Mouse (Mus musculus) WW6 (cell line): Measurements from ENCODE around the gene Herc1.
"Not testable (repeated sequence)": the region's sequence is repeated elsewhere in the genome, so short reads cannot be mapped to it uniquely, and the experiment has no call there.

ENCODE experiments used
- DNase-seq: peaks from one replicate; pipeline ENCODE4 v3.0.0-alpha.2; 2013; ENCODE audit warnings: low read depth, low spot score

Gene Herc1

DNA sequence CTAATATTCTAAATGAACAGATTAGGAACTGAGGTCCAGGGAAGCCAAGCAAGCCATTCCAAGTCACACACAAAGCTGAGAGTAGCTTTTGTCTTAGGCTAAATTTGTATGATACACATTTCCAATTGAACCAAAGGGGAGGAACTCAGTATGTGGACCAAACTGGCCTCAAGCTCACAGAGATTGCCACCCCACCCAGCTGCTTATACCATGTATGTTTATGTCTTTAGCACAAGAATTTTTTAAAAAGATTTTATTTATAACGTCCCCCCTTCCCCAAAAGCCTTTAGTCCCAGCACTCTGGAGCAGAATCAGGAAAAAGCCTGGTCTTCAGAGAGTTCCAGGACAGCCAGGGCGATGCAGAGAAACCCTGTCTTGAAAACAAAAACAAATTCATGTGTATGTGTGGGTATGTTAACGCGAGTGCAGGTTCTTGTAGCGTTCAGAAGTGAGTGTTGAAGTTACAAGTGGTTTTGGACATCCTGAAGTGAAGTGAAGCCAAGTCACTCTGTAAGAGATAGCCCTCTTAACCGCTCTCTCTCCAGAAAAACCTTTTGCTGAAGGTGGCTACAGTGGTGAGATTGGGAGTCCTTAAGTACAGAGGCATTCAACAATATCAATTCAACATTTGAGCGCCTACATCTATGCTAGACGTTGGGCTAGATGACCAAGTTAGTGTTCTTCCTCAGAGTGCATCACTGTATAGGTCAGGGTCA is 948 bp upstream of the Herc1 start:
- DNase-seq: no peak

DNA sequence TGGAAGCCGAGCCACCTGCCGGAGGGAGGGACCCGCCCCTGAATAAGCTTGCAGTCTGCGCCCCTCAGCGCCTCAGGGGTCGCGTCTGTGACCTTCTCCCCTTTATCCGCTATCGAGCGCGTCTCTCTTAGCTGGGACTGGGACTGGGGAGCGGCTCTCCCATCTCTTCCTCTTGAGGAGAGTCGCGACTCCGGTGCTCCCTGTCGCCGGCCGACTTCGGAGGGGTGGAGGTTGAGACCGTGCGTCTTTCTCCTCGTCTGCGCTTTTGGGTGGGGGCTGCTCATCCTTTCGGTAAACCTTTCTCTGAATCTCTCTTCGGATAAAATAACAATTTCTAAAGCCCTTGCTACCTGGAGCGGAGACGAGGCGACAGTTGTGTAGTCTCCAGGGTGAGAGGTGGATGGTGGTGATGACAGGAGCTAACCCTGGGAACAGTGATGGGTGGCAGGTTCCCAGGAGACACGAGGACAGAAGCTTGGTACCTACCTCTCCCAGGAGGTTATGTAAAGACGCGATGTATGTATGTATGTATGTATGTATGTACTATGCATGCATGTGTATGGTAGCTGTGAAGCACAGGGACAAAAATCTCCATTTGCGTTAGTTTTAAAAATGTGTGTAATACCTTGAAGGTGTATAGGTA is 659 bp downstream of the Herc1 start:
- DNase-seq: no peak

DNA sequence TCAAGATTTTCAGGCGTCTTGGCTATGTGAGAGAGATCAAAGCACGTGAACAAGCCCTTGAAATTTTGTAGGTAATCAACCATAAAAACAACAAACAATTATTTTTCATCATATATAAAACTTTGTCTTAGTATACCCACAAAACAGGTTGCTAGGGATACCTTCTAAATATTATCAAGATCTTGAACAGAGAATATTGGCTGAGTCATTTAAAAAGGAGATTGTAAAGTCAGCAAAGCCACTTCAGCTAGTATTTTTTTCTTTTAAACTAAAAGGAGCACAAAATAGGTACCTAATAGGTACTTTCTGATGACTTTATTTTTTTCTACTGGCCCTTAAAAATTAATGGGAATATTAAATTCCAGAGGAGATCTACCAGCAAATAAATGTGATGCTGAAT is 2.5 kb downstream of the Herc1 start:
- no peak for DNase-seq

DNA sequence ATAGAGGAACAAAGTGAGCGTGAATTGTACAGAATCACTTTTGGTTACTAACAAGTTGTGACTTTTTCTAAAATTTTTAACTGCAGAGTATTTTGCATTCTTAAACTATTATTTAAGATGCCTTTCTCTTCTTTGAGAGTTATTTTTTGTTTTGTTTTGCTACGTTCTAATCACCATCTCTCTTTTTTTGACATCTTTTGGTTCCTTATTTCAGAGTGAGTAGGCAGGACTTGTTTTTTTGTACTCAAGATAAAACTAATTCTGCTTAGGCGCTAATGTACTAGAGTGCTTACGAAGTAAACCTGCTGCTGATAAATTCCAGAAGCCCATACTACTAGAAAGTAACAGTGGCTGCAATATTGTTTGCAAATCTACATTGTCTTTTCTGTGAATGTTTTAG is 8.9 kb downstream of the Herc1 start:
- DNase-seq: no peak

DNA sequence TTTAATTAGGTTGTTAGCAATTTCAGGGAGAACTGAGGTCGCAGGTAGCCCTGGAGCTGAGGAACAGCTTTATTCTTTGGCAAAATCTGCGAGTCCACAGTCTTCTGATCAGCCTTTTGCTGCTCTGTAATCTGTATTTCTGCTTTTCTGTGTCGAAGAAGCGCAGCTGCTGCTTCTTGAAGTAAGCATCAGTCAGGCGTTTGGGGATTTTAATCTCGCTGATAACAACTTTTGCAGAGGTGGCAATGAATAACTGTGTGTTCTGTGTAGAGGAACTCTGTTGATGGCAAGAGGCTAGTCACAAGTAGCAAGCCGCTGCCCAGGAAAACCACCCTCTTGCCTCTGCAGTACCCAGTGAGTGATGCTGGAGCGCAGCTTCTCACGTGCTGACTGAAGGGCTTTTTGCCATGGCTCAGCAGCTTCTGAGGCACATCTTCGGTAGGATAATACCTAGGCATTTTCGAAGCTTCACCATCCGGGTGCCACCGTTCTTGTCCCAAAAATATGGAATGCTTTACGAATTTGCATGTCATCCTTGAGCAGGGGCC is 10.0 kb downstream of the Herc1 start:
- DNase-seq: no peak

DNA sequence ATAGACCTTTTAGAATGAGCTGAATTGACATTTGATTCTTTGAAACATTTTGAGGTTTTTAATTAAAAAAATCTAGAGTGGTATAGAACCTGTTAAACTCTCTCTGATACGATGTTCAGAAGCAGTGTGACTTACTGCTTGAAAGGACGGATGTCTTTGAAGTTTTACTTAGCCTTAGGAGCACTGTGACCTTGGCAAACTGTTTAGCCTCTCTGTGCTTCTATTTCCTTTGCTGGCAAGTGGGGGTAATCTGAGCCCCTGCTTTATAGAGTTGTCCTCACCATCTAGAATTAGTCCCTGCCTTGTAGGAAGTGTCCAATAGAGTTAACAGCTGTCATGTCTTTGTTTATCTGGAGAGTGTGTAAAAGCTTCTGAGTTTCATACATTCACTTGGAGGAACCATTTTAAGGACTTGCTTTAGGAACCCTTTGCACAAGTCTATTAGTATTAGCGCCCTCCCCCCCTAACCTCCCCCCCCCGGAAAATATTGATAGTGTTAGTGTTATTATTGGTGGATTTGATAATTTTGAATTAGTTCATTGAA is 18.7 kb downstream of the Herc1 start:
- no peak for DNase-seq

DNA sequence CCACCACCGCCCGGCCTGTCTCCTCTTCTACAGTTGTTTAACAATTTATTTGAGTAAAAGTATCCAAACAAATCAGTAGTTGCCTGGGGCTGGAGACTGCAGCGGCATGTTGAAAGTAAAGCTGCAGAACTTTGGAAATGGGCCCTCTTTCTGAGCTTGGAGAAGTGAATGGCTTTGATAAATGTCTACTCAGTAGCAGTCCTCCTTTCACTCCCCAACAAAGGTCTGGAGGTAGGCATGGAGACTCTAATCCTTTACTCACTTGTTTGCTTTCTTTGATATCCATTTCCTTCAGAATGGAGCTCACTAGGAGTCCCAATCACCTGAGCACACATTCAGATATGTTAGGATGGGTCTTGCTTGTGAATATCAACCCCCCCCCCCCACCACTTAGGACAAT is 20.1 kb downstream of the Herc1 start:
- no peak for DNase-seq

DNA sequence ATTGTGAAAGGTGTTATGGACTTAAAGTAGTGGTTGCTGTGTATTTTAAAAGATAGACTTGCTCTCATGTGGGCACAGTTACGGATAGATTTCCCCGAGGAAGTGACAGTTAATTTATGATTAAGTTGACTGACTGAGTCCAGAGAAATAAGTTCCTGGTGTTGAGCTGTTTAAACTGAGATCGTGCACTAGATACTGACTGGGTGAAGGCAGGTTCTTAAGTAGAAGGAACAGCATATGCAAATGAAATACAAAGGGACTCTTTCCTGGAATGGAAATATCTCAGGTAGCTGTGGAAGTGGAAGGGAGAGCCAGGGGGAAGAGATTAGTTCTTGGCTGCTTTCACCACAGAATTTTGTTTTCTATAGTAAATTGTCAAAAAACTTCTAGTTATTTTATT is 20.6 kb downstream of the Herc1 start:
- no peak for DNase-seq

DNA sequence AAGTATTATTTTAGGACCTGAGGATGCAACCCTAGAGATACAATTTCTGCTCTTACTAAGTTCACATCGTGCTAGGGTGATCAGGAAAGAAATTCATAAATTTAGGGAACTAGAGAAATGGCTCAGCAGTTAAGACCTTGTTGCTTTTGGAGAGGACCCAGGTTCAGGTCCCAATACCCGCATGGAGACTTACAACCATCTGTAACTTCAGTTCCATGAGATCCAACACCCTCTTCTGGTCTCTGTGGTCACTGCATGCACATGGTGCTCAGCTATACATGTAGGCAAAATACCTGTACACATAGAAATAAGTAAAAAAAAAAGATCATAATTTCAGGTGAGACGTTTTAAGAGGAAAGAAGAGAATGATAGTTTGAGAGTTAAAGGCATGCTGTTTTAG is 23.2 kb downstream of the Herc1 start:
- no peak for DNase-seq

DNA sequence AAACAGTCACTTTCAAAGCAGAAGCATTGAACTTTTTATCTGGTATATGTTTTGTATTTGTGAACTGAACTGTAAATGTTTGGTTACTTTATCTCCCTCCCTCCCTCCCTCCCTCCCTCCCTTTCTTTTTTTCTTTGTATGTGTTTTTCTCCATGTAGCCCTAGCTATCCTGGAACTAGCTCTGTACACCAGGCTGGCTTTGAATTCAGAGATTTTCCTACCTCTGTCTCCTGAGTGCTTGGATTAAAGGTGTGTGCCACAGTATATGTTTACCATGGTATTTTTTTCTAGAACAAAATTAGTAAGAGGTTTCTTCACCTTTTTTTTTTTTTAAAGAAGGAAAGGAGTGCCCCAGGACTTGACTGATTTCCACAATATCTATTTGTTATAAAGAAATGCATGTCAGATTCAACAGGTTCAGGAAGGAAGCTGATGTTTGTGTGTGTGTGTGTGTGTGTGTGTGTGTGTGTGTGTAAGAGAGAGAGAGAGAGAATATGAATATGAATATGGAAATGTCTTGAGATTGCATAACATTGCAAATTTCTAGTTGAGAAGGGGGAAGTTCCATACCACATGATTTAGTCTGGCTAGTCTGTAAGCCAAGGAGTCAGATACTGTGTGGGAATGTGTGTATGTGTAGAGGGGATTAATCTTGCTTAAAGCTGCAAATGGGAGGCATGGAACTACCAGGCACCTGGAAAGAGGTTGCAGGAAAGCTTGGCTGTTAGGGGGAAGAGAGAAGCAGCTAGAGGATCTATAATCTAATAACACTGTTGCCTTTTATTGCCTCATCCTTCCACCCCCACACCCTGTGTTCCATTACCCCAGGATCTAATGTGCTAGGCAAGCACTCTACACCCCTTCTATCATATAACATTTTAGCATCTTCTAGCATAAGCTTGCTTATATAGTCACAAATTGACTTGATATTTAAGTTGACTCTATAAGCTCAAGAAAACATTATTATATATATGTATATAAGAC is 24.5 kb downstream of the Herc1 start:
- DNase-seq: no peak

DNA sequence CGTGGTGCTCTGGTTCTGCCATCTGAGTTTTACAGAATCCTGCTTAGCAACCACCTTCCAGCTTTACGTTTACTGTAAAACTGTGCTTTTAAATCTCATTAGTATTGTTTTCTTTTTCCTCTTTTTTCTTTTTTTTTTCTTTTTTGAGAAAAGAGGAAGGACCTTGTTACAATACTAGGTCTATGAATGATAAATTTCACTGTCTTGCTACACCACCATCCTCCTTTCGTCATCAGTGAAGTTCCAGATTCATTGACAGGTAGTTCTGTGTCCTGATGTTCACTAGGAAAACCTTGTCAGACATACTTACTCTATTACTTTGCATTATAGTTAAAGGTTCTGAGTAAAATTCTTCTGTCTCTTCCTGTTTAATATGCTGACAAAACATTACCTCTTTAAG is 33.2 kb downstream of the Herc1 start:
- DNase-seq: no peak

DNA sequence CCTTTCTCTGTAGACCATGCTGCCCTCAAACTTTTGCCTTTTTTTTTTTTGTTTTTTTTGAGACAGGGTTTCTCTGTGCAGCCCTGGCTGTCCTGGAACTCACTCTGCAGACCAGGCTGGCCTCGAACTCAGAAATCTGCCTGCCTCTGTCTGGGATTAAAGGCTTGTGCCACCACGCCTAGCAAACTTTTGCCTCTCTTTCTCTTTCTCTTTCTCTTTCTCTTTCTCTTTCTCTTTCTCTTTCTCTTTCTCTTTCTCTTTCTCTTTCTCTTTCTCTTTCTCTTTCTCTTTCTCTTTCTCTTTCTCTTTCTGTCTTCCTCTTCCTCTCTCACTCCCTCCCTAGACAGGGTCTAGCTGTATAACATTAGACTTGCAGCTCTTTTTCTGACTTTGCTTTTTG is 40.1 kb downstream of the Herc1 start:
- not testable (repeated sequence) for DNase-seq

DNA sequence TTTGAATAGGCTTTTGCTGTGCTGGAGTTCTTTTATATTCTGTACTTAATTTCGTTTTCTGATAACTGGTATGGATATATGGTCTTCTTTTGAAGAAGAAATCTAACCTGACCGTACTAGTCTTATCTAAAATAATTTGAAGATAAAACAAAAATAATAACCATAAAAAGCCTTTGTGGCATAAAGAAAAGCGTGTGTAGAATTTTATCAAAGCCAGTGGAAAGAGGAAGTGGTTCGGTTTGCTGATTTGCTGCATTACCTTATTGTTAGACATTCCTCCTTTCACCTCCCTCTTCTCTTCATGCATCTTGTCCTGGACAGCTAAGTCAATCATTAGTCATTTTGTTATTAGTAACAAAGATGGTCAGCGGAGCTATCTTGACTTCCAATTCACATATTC is 43.1 kb downstream of the Herc1 start:
- no peak for DNase-seq

DNA sequence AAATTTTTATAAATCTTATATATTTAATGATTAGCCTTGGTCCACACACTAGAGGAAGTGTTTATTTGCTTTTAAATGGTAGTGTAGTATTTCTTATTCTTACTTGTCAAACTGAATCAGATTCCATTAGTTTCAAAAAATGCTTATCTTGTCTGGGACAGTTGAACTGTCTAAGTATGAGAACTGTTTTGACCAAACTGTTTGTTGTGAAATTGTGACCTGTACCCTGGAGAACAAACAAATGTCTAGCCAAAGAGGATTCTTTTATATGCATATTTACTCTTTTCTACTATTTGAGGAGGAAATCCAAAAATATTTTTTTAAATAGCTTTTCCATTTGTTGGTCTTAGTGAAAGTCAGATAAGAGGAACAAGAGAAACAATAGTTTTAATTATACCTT is 73.2 kb downstream of the Herc1 start:
- no peak for DNase-seq

DNA sequence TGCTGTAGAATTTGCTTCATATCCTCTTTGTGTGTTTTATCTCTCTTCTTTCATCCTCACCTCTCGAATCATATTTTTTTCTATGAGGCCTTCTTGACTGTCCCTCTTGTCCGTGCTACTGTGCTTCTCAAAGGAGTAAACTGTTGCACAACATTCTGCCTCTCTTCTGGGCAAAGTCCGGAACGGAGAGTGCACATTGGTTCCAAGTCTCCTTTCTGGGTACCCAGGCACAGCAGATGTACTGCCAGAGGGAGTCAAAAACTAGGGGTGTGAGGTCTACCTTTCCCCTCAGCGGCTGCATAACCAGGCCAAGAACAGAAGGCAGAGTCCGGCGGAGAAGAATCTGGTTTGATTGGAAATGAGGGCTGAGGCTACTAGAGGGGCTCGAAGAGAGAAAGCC is 89.8 kb downstream of the Herc1 start:
- no peak for DNase-seq

DNA sequence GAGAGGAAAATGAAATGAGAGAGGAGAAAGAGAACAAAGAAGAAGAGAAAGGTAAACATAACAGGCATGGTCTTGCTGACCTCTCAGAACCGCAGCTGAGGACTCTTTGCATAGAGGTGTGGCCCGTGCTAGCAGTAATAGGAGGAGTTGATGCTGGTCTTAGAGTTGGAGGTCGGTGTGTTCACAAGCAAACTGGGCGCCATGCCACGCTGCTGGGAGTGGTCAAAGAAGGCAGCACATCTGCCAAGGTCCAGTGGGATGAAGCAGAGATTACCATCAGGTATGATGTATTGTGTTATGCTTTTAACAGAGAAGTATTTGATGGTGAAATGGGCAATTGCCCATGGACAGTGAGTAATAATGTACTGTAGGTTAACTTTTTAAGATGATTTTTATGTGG is 98.0 kb downstream of the Herc1 start:
- DNase-seq: no peak

DNA sequence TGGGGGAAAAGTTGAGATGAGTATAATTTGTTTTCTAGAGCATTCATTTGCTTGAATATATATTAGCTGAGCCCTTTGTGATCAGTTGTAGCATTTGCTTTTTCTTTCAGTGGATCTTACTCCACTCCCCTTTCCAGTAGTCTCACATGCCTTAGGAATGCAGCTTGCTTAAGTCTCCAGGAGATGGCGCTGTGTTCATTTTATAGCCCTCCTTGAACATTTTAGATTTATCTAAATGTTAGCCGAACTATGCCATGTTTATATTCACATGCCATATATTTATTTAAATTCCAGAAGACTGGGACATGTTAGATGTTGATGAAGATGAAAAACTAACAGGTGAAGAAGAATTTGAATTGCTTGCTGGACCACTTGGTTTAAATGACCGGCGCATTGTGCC is 114.8 kb downstream of the Herc1 start:
- no peak for DNase-seq

DNA sequence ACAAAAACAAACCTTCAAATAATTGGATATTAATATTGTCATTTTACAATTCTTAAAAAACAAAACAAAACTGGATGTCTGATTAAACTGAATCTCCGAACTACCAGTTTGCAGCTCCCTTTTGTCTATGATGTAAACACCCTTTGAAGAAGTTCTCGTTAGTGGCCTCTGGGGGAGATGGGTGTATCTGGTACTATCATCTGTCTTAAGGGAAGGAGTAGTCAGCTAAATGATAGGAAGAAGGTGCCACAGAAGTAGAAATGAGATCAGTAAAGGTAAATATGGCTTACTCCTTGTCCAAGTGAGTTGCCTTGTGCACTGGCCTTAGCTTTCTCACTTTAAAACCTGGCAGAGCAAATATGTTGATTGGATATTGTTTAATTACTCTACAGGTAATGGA is 127.5 kb downstream of the Herc1 start:
- no peak for DNase-seq

DNA sequence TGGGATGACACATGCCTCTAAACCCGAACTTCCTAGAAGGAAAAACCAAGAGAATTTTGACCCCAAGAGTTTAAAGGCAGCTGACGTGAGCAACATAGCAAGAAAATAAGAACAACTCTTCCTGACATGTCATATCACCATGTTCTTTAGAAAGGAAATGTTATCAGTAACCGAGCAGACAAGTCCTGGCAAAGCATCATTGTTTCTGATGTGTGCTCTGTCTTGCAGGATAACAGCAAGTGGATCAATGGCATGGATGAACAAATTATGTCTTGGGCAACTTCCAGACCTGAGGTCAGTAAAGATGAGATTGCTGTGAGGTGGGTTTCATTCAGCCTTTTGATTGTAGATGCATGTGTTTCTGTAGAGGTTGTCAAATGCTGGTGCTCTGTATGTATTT is 133.2 kb downstream of the Herc1 start:
- no peak for DNase-seq

DNA sequence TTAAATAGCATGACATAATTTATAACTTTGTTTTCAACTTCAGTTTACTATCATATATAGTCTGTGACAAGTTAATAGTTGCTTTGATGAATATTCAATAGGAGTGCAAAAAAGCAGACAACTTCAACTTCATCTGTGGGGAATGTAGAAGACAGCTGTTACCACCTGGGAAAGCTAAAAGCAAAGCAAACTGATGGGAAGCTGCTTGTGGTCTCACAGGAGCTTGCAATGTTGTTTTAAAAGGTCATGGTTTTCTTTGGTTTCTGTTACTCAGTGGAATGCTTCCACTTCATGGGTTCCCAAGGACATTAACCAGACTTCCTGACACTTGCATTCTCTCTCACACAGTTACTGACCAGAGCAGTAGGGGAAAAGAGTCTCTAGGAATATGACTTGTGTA is 138.5 kb downstream of the Herc1 start:
- no peak for DNase-seq

DNA sequence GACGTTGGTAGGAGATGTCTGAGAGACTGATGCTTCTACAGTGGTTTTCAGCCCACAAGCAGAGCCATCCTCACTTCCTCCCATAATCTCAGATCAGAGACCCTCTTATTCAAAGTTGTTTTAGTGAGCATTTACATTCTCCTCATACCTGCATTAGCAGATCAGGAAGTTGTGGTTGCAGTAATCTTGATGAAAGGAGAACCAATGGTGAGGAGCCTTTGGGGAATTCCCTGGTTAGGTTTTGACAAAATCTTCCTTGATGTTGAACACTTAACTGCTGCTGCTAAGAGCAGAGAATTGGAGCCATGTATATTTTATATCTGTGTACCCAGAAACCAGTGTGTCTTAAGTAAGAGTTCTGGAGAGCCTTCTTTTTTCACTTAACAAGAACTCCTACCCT is 142.1 kb downstream of the Herc1 start:
- no peak for DNase-seq

DNA sequence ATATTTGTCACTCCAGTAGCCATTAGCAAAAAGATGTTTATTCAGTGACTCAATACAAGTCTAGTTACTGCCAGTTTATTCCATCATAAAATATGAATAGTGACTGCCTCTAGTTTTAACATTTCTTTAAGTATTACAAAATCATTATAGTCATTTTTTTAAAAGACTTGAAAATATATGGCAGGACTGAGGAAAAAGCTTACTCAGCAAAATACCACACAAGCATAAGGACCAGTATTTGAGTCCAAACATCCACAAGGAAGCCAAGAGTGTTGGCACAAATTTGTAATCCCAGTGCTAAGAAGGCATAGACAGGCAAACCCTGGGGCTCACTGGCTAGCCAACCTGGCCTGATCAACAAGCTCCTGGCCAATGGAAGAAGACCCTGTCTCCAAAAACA is 143.7 kb downstream of the Herc1 start:
- no peak for DNase-seq
